Mouse (Mus musculus) Patski (cell line): ENCODE measurements at regions not wholly inside any gene's neighbourhood (a gene's known extent, or its start where the extent isn't known, plus 50 kb on each side); places are given as distances from the start of the nearest gene placed in this dataset.

Experiments used
- ATAC-seq: fragments of 100-300 bp; one replicate; pipeline ENCODE4 v1.8.0; 2021
- CTCF ChIA-PET: fragments of 350-600 bp; sonication (Branson Sonifier 250); formaldehyde crosslinking; loops from one replicate; lab custom pipeline; 2022; ENCODE audit warnings: inconsistent platforms; lab: Charles Lee
- POLR2A ChIA-PET: fragments of 350-600 bp; sonication (Branson Sonifier 250); formaldehyde crosslinking; loops from one replicate; lab custom pipeline; 2022; ENCODE audit warnings: antibody characterized with exemption, inconsistent platforms; lab: Charles Lee
- DNase-seq: peaks from one replicate; pipeline ENCODE4 v3.0.0-alpha.2; 2011; ENCODE audit warnings: low read depth, low spot score
- H3K27me3 ChIP-seq: fragments of 371-371 bp; one replicate; pipeline ENCODE4 v1.5.1; 2021
- CTCF ChIP-seq: fragments of 100-300 bp; IDR thresholded peaks from one replicate; pipeline ENCODE4 v1.5.1; 2021
- in situ Hi-C: fragments of 300-500 bp; cut with MboI; formaldehyde crosslinking; loops from 3 replicates; pipeline ENCODE4 v1.11.1; 2018; ENCODE audit warnings: low pct_unique_long_range_greater_than_20kb, mixed read lengths

GRCm38 (mm10) chr4:8938948-8939411 lies 700.1 kb upstream of the Car8 start:
- ATAC-seq (no peak), DNase-seq (no peak)

GRCm38 (mm10) chr4:8935899-8936298 lies 697.1 kb upstream of the Car8 start:
- ChIA-PET CTCF (no interaction called here), POLR2A (no interaction called here)
- DNase-seq (no peak), ATAC-seq (no peak)
- no peaks in the 10 kb centered on the region for H3K27me3 ChIP-seq
- in situ Hi-C loops: no loop called here
- TF ChIP-seq CTCF: no peak

More at GRCm38 (mm10) chr4:8938948-8939411, 700.1 kb upstream of the Car8 start:
- in situ Hi-C loops: no loop called here
- no peaks in the 10 kb centered on the region for H3K27me3 ChIP-seq
- POLR2A ChIA-PET: no interaction called here
- TF ChIP-seq CTCF: no peak
- CTCF ChIA-PET: interaction anchor here (1.1 kb wide), 1 partner anchor 157 kb away, joined by 3 read pairs; no protein-coding TSS in a partner anchor

GRCm38 (mm10) chr4:8934541-8934940 lies 695.7 kb upstream of the Car8 start:
- no peaks in the 10 kb centered on the region for H3K27me3 ChIP-seq
- TF ChIP-seq CTCF: no peak
- ChIA-PET CTCF (no interaction called here), POLR2A (no interaction called here)
- no peak for DNase-seq
- in situ Hi-C loops: no loop called here
- no peak for ATAC-seq

- no peaks in the 10 kb centered on the region for H3K27me3 ChIP-seq
- ChIA-PET CTCF (no interaction called here), POLR2A (no interaction called here)
- TF ChIP-seq CTCF: no peak
- DNase-seq (no peak), ATAC-seq (no peak)
- in situ Hi-C loops: no loop called here
Measured at GRCm38 (mm10) chr4:8929346-8929745, 690.5 kb upstream of the Car8 start.

- POLR2A ChIA-PET: no interaction called here
- TF ChIP-seq CTCF: no peak
- in situ Hi-C loops: no loop called here
- H3K27me3 ChIP-seq: no peaks in the 10 kb centered on the region
- CTCF ChIA-PET: no interaction called here
- DNase-seq (no peak), ATAC-seq (no peak)
Measured at GRCm38 (mm10) chr4:8928551-8929305, 689.9 kb upstream of the Car8 start.

GRCm38 (mm10) chr4:8927276-8927906 lies 688.5 kb upstream of the Car8 start:
- DNase-seq (no peak), ATAC-seq (no peak)
- no peak for TF ChIP-seq CTCF
- CTCF ChIA-PET: no interaction called here
- in situ Hi-C loops: no loop called here
- POLR2A ChIA-PET: no interaction called here
- no peaks in the 10 kb centered on the region for H3K27me3 ChIP-seq

- ATAC-seq (no peak), DNase-seq (no peak)
- ChIA-PET POLR2A (no interaction called here), CTCF (no interaction called here)
- no peaks in the 10 kb centered on the region for H3K27me3 ChIP-seq
- no peak for TF ChIP-seq CTCF
- in situ Hi-C loops: no loop called here
Measured at GRCm38 (mm10) chr4:8926642-8927275, 687.9 kb upstream of the Car8 start.

- no peak for ATAC-seq
- ChIA-PET CTCF (interaction anchor here (1.0 to 1.5 kb wide), 2 partner anchors 10 to 27 kb away, joined by 3 read pairs; no protein-coding TSS in a partner anchor), POLR2A (no interaction called here)
- no peak for TF ChIP-seq CTCF
- in situ Hi-C loops: no loop called here
- no peaks in the 10 kb centered on the region for H3K27me3 ChIP-seq
- no peak for DNase-seq
Measured at GRCm38 (mm10) chr4:8922695-8923363, 684.0 kb upstream of the Car8 start.

- in situ Hi-C loops: no loop called here
- TF ChIP-seq CTCF: no peak
- DNase-seq: no peak
- POLR2A ChIA-PET: no interaction called here
- CTCF ChIA-PET: no interaction called here
- no peak for ATAC-seq
- H3K27me3 ChIP-seq: no peaks in the 10 kb centered on the region
Measured at GRCm38 (mm10) chr4:8921477-8922385, 682.9 kb upstream of the Car8 start.

GRCm38 (mm10) chr4:8920306-8920705 lies 681.5 kb upstream of the Car8 start:
- no peaks in the 10 kb centered on the region for H3K27me3 ChIP-seq
- TF ChIP-seq CTCF: no peak
- POLR2A ChIA-PET: no interaction called here
- ATAC-seq (no peak), DNase-seq (no peak)
- CTCF ChIA-PET: no interaction called here
- in situ Hi-C loops: no loop called here
